Mouse (Mus musculus) forebrain, embryonic 16.5 days (tissue): Measurements from ENCODE around the gene Cenpt. TPM values are rescaled to one million over a fixed set of nuclear protein-coding genes. Genes with fewer than 3 reads are reported as not detected.

ENCODE experiments used
- ATAC-seq: fragments of 200-750 bp; cut with Nextera tagmentation; 2 replicates; pipeline ENCODE4 v1.8.0; 2017; ENCODE audit warnings: mild to moderate bottlenecking, moderate library complexity
- H3K27ac ChIP-seq: fragments of 300-500 bp; sonication (generic); 2 replicates; pipeline ENCODE4 v1.5.1; 2014; ENCODE audit warnings: low read length, control low read depth
- H3K27me3 ChIP-seq: fragments of 300-500 bp; sonication (generic); replicated peaks from 2 replicates; pipeline ENCODE4 v1.6.1; 2014; ENCODE audit warnings: low read length; ENCODE audit not compliant: control insufficient read depth, insufficient read depth
- H3K36me3 ChIP-seq: fragments of 300-500 bp; sonication (generic); 2 replicates; pipeline ENCODE4 v1.6.1; 2014; ENCODE audit not compliant: control insufficient read depth, insufficient read depth
- H3K4me1 ChIP-seq: fragments of 300-500 bp; sonication (generic); replicated peaks from 2 replicates; pipeline ENCODE4 v1.6.1; 2014; ENCODE audit warnings: low read length; ENCODE audit not compliant: control insufficient read depth, insufficient read depth
- H3K4me2 ChIP-seq: fragments of 300-500 bp; sonication (generic); 2 replicates; pipeline ENCODE4 v1.6.1; 2014; ENCODE audit warnings: mild to moderate bottlenecking, low read length, control low read depth
- H3K4me3 ChIP-seq: fragments of 300-500 bp; sonication (generic); replicated peaks from 2 replicates; pipeline ENCODE4 v1.5.1; 2014; ENCODE audit warnings: mild to moderate bottlenecking, low read length, control low read depth
- H3K9ac ChIP-seq: fragments of 300-500 bp; sonication (generic); replicated peaks from 2 replicates; pipeline ENCODE4 v1.6.1; 2014; ENCODE audit warnings: low read depth, low read length, control low read depth
- H3K9me3 ChIP-seq: fragments of 300-500 bp; sonication (generic); 2 replicates; pipeline ENCODE4 v1.6.1; 2016; ENCODE audit warnings: low read length; ENCODE audit not compliant: control insufficient read depth
- WGBS: fragments of 180-500 bp; shearing (Covaris S2); extraction: QIAGEN DNeasy Blood & Tissue Kit; methylation state at CpG from one replicate; pipeline ENCODE4 v1.1.7; 2014; 5-methylcytosine and 5-hydroxymethylcytosine counted together
- polyA plus RNA-seq: library from polyadenylated mRNA; unstranded; fragments of >200 nt; fragmentation: Nextera tagmentation; extraction: Ambion mirVana; gene quantifications from 2 replicates; pipeline ENCODE4 v1.2.1, GENCODE M21; 2015

Gene Cenpt
- polyA plus RNA-seq, 1 experiment from 2014 or later = 69.8 TPM

DNA sequence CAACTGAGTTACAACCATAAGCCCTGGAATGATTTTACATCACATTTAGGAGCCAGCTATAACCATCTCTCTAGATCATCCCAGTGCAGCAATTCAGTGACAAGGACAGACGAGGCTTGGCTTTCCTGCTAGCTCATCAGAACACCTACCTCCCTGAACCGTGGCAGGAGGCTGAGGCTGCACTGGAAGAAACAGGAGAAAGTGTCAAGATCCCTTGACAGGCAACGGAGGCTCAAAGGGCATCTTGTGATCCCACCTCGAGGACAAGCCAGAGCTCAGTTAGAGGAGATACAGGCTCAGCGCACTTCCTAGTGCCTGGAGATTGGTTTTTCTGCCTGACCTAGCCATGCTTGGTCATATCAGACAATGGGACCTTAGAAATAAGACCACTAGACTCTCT is 40.6 kb downstream of the Cenpt start:
- H3K4me1 ChIP-seq = no peaks in the 10 kb centered on the region
- no peaks in the 10 kb centered on the region; the same call in 1 of the 2 replicates for H3K36me3 ChIP-seq
- WGBS = 92% methylated on average over 5 of the region's 5 CpGs
- H3K27ac ChIP-seq = no peak overlapping the region
- no peak for ATAC-seq
- H3K4me3 ChIP-seq = no peak overlapping the region
- no peaks in the 10 kb centered on the region for H3K27me3 ChIP-seq
- no peak overlapping the region for H3K4me2 ChIP-seq
- H3K9me3 ChIP-seq = no peaks in the 10 kb centered on the region
- no peak overlapping the region for H3K9ac ChIP-seq

GRCm38 (mm10) chr8:105811543-105811942 is 41.5 kb downstream of the Cenpt start:
- ATAC-seq = no peak
- no peak overlapping the region for H3K4me3 ChIP-seq
- H3K4me2 ChIP-seq = no peak overlapping the region
- no peaks in the 10 kb centered on the region; the same call in 1 of the 2 replicates for H3K36me3 ChIP-seq
- H3K27ac ChIP-seq = no peak overlapping the region
- no peak overlapping the region for H3K9ac ChIP-seq
- 85% methylated on average over 3 of the region's 3 CpGs for WGBS
- H3K27me3 ChIP-seq = no peaks in the 10 kb centered on the region
- no peaks in the 10 kb centered on the region for H3K9me3 ChIP-seq
- no peaks in the 10 kb centered on the region for H3K4me1 ChIP-seq

DNA sequence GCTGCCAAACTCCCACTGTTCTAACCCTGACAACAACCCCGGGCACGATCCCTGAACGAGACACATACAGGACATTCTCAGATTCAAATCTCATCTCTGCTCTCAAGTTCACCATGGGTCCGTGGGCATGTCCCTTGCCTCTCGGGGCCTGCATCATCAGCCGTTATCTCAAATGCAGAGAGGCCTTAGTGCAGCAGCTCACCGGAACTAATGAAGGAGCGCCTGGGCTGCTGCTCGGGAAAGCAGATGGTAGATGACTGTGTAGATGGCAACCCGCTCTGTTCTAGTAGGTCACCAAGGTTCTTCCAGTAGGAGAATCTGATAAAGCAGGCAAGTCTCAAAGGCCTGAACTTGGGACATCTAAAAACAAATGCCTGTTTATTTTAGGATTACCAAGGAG is 42.0 kb downstream of the Cenpt start:
- no peaks in the 10 kb centered on the region for H3K4me1 ChIP-seq
- no peaks in the 10 kb centered on the region for H3K9me3 ChIP-seq
- no peak overlapping the region for H3K4me2 ChIP-seq
- no peak overlapping the region for H3K27ac ChIP-seq
- no peak for ATAC-seq
- H3K36me3 ChIP-seq = no peaks in the 10 kb centered on the region; the same call in 1 of the 2 replicates
- H3K4me3 ChIP-seq = no peak overlapping the region
- H3K27me3 ChIP-seq = no peaks in the 10 kb centered on the region
- no peak overlapping the region for H3K9ac ChIP-seq
- WGBS = 89% methylated on average over 10 of the region's 10 CpGs

DNA sequence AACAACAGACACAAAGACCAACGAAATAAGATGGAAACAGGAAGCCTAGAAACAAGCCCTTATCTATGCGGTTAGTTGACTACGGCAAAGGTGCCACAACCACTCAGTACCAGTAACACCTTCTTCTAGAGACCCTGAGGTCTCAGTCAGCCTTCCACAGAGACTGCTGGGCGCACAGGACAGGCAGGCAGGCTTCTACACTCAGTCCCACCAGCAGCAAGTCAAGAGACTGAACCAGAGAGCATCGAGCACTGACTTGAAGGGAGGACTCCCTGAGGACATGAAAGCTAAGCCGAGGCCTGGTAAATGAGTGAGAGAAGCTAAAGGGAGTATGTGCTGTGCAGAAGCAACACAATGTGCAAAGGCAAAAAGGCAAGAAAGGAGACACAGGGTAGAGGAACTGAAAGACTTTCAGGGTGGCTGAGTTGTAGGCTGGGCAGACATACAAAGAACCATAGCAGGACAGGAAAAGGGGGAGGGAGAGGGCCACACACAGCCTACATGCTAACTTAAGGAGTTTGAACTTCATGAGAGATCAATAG is 42.8 kb downstream of the Cenpt start:
- H3K27ac ChIP-seq = no peak overlapping the region

GRCm38 (mm10) chr8:105808480-105808879 is 44.6 kb downstream of the Cenpt start:
- Histone ChIP-seq H3K9ac (no peak overlapping the region), H3K27me3 (no peaks in the 10 kb centered on the region)
- no peak for ATAC-seq

More for the DNA sequence above, 42.8 kb downstream of the Cenpt start:
- H3K9ac ChIP-seq = no peak overlapping the region
- no peak overlapping the region for H3K4me2 ChIP-seq
- no peak overlapping the region for H3K4me3 ChIP-seq
- H3K27me3 ChIP-seq = no peaks in the 10 kb centered on the region
- 93% methylated on average over 6 of the region's 6 CpGs for WGBS
- no peaks in the 10 kb centered on the region; the same call in 1 of the 2 replicates for H3K36me3 ChIP-seq
- no peak for ATAC-seq
- H3K4me1 ChIP-seq = no peaks in the 10 kb centered on the region
- no peaks in the 10 kb centered on the region for H3K9me3 ChIP-seq

DNA sequence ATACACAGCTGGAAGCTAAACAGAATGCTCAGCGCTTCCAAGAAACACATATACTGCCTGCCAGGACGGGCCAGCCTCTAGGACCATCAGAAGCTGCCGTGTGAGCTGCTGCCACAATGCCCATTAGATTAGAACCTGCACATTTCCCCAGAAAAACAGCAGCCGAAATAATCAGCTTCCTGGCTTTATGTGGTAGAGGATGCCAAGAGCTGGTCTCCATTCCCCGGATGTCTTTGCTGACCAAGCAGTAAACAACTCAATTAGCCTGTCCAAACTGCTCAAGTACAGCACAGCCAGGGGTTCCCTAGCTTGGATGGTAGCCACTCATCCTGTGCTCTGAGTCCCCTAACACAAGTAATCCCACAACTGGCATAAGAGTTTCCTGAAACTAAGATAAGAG is 45.3 kb downstream of the Cenpt start:
- no peaks in the 10 kb centered on the region for H3K27me3 ChIP-seq
- WGBS = 83% methylated on average over 5 of the region's 5 CpGs
- H3K36me3 ChIP-seq = peaks cover 4% of the 10 kb centered on the region
- H3K4me2 ChIP-seq = no peak overlapping the region
- no peaks in the 10 kb centered on the region for H3K4me1 ChIP-seq
- H3K4me3 ChIP-seq = no peak overlapping the region
- no peak overlapping the region for H3K9ac ChIP-seq
- no peak for ATAC-seq
- H3K27ac ChIP-seq = no peak overlapping the region
- H3K9me3 ChIP-seq = no peaks in the 10 kb centered on the region

More at GRCm38 (mm10) chr8:105808480-105808879, 44.6 kb downstream of the Cenpt start:
- H3K9me3 ChIP-seq = no peaks in the 10 kb centered on the region
- H3K27ac ChIP-seq = no peak overlapping the region
- WGBS = 94% methylated on average over 2 of the region's 2 CpGs
- H3K36me3 ChIP-seq = peaks cover 4% of the 10 kb centered on the region
- H3K4me3 ChIP-seq = no peak overlapping the region
- H3K4me2 ChIP-seq = no peak overlapping the region
- H3K4me1 ChIP-seq = no peaks in the 10 kb centered on the region

- no peaks in the 10 kb centered on the region for H3K4me1 ChIP-seq
- no peak overlapping the region for H3K4me2 ChIP-seq
- H3K27ac ChIP-seq = no peak overlapping the region
- no peak overlapping the region for H3K9ac ChIP-seq
- ATAC-seq = no peak
- no peaks in the 10 kb centered on the region for H3K27me3 ChIP-seq
- H3K36me3 ChIP-seq = peaks cover 4% of the 10 kb centered on the region
- H3K9me3 ChIP-seq = no peaks in the 10 kb centered on the region
- no peak overlapping the region for H3K4me3 ChIP-seq
- WGBS = 95% methylated on average over 1 of the region's 1 CpGs
Observed at GRCm38 (mm10) chr8:105805964-105806363, 47.1 kb downstream of the Cenpt start.

- H3K9ac ChIP-seq = no peak overlapping the region
- no peak overlapping the region for H3K27ac ChIP-seq
- no peak for ATAC-seq
- 74% methylated on average over 3 of the region's 3 CpGs for WGBS
- no peak overlapping the region for H3K4me2 ChIP-seq
- H3K9me3 ChIP-seq = no peaks in the 10 kb centered on the region
- H3K36me3 ChIP-seq = peaks cover 4% of the 10 kb centered on the region
- no peak overlapping the region for H3K4me3 ChIP-seq
- H3K27me3 ChIP-seq = no peaks in the 10 kb centered on the region
- no peaks in the 10 kb centered on the region for H3K4me1 ChIP-seq
Observed at GRCm38 (mm10) chr8:105805346-105805745, 47.7 kb downstream of the Cenpt start.

GRCm38 (mm10) chr8:105804797-105805196 is 48.3 kb downstream of the Cenpt start:
- WGBS = 92% methylated on average over 7 of the region's 7 CpGs
- no peaks in the 10 kb centered on the region for H3K9me3 ChIP-seq
- H3K36me3 ChIP-seq = peaks cover 4% of the 10 kb centered on the region
- no peak overlapping the region for H3K4me2 ChIP-seq
- no peak overlapping the region for H3K4me3 ChIP-seq
- H3K27me3 ChIP-seq = no peaks in the 10 kb centered on the region
- H3K27ac ChIP-seq = no peak overlapping the region
- ATAC-seq = no peak
- H3K4me1 ChIP-seq = no peaks in the 10 kb centered on the region
- H3K9ac ChIP-seq = no peak overlapping the region
